Mouse (Mus musculus) ES-Bruce4 (cell line): ENCODE measurements around the gene Ccdc57. TPM values are rescaled to one million over a fixed set of nuclear protein-coding genes. Genes with fewer than 3 reads are reported as not detected.
"Not testable (repeated sequence)": the region's sequence is repeated elsewhere in the genome, so short reads cannot be mapped to it uniquely, and the experiment has no call there.

Experiments
- H3K27ac ChIP-seq: 2 replicates; pipeline ENCODE4 v1.5.1; 2012; ENCODE audit warnings: low read length, inconsistent platforms; ENCODE audit not compliant: insufficient read depth
- H3K27me3 ChIP-seq: 2 replicates; pipeline ENCODE4 v1.6.1; 2012; ENCODE audit warnings: mild to moderate bottlenecking, low read length, inconsistent platforms; ENCODE audit not compliant: control insufficient read depth, poor library complexity, insufficient read depth, severe bottlenecking
- H3K36me3 ChIP-seq: 2 replicates; pipeline ENCODE4 v1.6.1; 2012; ENCODE audit warnings: inconsistent platforms, mild to moderate bottlenecking, low read length, moderate library complexity; ENCODE audit not compliant: control insufficient read depth, poor library complexity, insufficient read depth, severe bottlenecking
- H3K4me1 ChIP-seq: one replicate; pipeline ENCODE4 v1.8.1; 2011; ENCODE audit warnings: low read length; ENCODE audit not compliant: control insufficient read depth, insufficient read depth
- H3K4me3 ChIP-seq: 2 replicates; pipeline ENCODE4 v1.5.1; 2011; ENCODE audit warnings: low read depth, mild to moderate bottlenecking, low read length
- H3K9ac ChIP-seq: 2 replicates; pipeline ENCODE4 v1.6.1; 2012; ENCODE audit warnings: low read depth, mild to moderate bottlenecking, inconsistent platforms; ENCODE audit not compliant: poor library complexity, severe bottlenecking
- H3K9me3 ChIP-seq: replicated peaks from 2 replicates; pipeline ENCODE4 v1.6.1; 2012; ENCODE audit warnings: mild to moderate bottlenecking, low read length, inconsistent platforms; ENCODE audit not compliant: control insufficient read depth, poor library complexity, insufficient read depth, severe bottlenecking
- CTCF ChIP-seq: IDR thresholded peaks from one replicate; pipeline ENCODE4 v1.8.1; 2011; ENCODE audit warnings: low read depth, low read length
- EP300 ChIP-seq: IDR thresholded peaks from 2 replicates; pipeline ENCODE4 v1.6.1; 2011; ENCODE audit warnings: low read depth, low read length; ENCODE audit not compliant: insufficient read depth
- POLR2A ChIP-seq: IDR thresholded peaks from one replicate; pipeline ENCODE4 v1.8.1; 2011; ENCODE audit warnings: low read length; ENCODE audit not compliant: insufficient read depth
- polyA plus RNA-seq: library from polyadenylated mRNA; stranded (reverse); fragments of >200 nt; gene quantifications from 2 replicates; pipeline ENCODE4 v1.2.4, GENCODE M21; 2011; ENCODE audit warnings: low read depth; ENCODE audit not compliant: missing spikeins, insufficient read depth, insufficient read length

The Ccdc57 gene
- polyA plus RNA-seq, 1 experiment, result 3.4 TPM

- H3K4me3 ChIP-seq, result no peak overlapping the region
- no peak overlapping the region for H3K9ac ChIP-seq
- peak overlapping the region; percentile 94 for H3K27ac ChIP-seq
- H3K36me3 ChIP-seq, result no peaks in the 10 kb centered on the region
- TF ChIP-seq CTCF (no peak), POLR2A (no peak), EP300 (no peak)
- no peaks in the 10 kb centered on the region for H3K9me3 ChIP-seq
- peaks cover 16% of the 10 kb centered on the region for H3K4me1 ChIP-seq
- H3K27me3 ChIP-seq, result no peaks in the 10 kb centered on the region
Measured at GRCm38 (mm10) chr11:120851132-120851531, 81.5 kb downstream of the Ccdc57 start.

GRCm38 (mm10) chr11:120850331-120851030, 82.2 kb downstream of the Ccdc57 start:
- Histone ChIP-seq H3K27me3 (no peaks in the 10 kb centered on the region), H3K27ac (peak overlapping the region; percentile 94)
- TF ChIP-seq POLR2A (no peak), CTCF (no peak), EP300 (peak; percentile 78; the same call in 1 of the 2 replicates)

GRCm38 (mm10) chr11:120846725-120847475, 85.8 kb downstream of the Ccdc57 start:
- H3K27me3 ChIP-seq, result no peaks in the 10 kb centered on the region
- H3K9me3 ChIP-seq, result no peaks in the 10 kb centered on the region
- no peaks in the 10 kb centered on the region for H3K36me3 ChIP-seq
- H3K9ac ChIP-seq, result no peak overlapping the region
- no peak overlapping the region for H3K27ac ChIP-seq
- H3K4me3 ChIP-seq, result no peak overlapping the region
- TF ChIP-seq POLR2A, result no peak
- no peak for TF ChIP-seq EP300
- no peak for TF ChIP-seq CTCF
- peaks cover 8% of the 10 kb centered on the region for H3K4me1 ChIP-seq

More at GRCm38 (mm10) chr11:120850331-120851030, 82.2 kb downstream of the Ccdc57 start:
- Histone ChIP-seq H3K36me3 (no peaks in the 10 kb centered on the region), H3K9ac (no peak overlapping the region), H3K4me1 (peaks cover 16% of the 10 kb centered on the region), H3K4me3 (no peak overlapping the region), H3K9me3 (no peaks in the 10 kb centered on the region)

GRCm38 (mm10) chr11:120844329-120844728, 88.3 kb downstream of the Ccdc57 start:
- TF ChIP-seq CTCF (no peak), POLR2A (no peak), EP300 (no peak)

GRCm38 (mm10) chr11:120833555-120834280, 99.0 kb downstream of the Ccdc57 start:
- Histone ChIP-seq H3K4me3 (no peak overlapping the region), H3K36me3 (no peaks in the 10 kb centered on the region), H3K27ac (no peak overlapping the region), H3K27me3 (no peaks in the 10 kb centered on the region), H3K4me1 (no peaks in the 10 kb centered on the region), H3K9me3 (no peaks in the 10 kb centered on the region), H3K9ac (no peak overlapping the region)
- TF ChIP-seq CTCF (no peak), POLR2A (no peak), EP300 (no peak)

More at GRCm38 (mm10) chr11:120844329-120844728, 88.3 kb downstream of the Ccdc57 start:
- H3K27ac ChIP-seq, result no peak overlapping the region
- no peaks in the 10 kb centered on the region for H3K9me3 ChIP-seq
- H3K27me3 ChIP-seq, result no peaks in the 10 kb centered on the region
- peaks cover under 1% of the 10 kb centered on the region for H3K4me1 ChIP-seq
- H3K9ac ChIP-seq, result no peak overlapping the region
- no peak overlapping the region for H3K4me3 ChIP-seq
- no peaks in the 10 kb centered on the region for H3K36me3 ChIP-seq

- not testable (repeated sequence) for H3K27ac ChIP-seq, H3K9ac ChIP-seq, H3K4me3 ChIP-seq, H3K9me3 ChIP-seq, H3K27me3 ChIP-seq, H3K4me1 ChIP-seq, H3K36me3 ChIP-seq
Measured at GRCm38 (mm10) chr11:120832962-120833361, 99.7 kb downstream of the Ccdc57 start.
